Mouse (Mus musculus): Measurements from ENCODE around the gene Sphk2. TPM values are rescaled to one million over a fixed set of nuclear protein-coding genes. Genes with fewer than 3 reads are reported as not detected.

Gene Sphk2
- polyA plus RNA-seq, 1 experiment from 2014 or later = 23.9 TPM

DNA sequence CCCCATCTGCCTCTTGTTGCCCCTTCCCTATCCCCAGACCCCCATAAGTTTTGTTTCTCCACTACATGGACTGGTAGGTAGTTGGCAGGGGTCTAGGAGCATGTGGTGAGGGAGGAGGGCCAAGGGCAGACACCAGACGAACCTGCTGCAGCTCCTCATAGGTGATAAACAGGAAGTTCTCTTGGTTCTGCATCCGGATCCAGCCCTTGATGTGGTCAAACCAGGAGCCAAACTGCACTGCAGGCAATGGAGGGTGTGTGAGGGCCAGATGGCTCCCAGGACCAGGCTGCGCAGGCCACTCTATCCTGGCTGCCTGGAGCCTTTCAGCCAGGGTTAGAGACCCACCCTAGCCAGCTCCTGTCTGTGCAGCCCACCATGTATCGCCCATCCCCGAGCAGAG, 15.7 kb upstream of the Sphk2 start:
- H3K9ac ChIP-seq (ENCODE audit: low read depth, low read length) = no peak overlapping the region
- no peaks in the 10 kb centered on the region for H3K9me3 ChIP-seq (ENCODE audit: control insufficient read depth, low read length)
- WGBS = 64% methylated on average over 5 of the region's 5 CpGs
- no peak overlapping the region for H3K4me2 ChIP-seq (replicated peaks; ENCODE audit: low read depth, low read length)
- no peak overlapping the region for H3K4me3 ChIP-seq (ENCODE audit: low read length)
- H3K4me1 ChIP-seq (ENCODE audit: control insufficient read depth, insufficient read depth, low read length) = peaks cover 8% of the 10 kb centered on the region; the same call in 1 of the 2 replicates
- H3K27ac ChIP-seq (ENCODE audit: low read depth, low read length) = no peak overlapping the region
- no peaks in the 10 kb centered on the region; the same call in 1 of the 2 replicates for H3K36me3 ChIP-seq (ENCODE audit: control insufficient read depth, insufficient read depth, low read length)
- no peaks in the 10 kb centered on the region for H3K27me3 ChIP-seq (ENCODE audit: control insufficient read depth, insufficient read depth, low read length)
- no peak for ATAC-seq (ENCODE audit: low FRiP score, low TSS enrichment)

DNA sequence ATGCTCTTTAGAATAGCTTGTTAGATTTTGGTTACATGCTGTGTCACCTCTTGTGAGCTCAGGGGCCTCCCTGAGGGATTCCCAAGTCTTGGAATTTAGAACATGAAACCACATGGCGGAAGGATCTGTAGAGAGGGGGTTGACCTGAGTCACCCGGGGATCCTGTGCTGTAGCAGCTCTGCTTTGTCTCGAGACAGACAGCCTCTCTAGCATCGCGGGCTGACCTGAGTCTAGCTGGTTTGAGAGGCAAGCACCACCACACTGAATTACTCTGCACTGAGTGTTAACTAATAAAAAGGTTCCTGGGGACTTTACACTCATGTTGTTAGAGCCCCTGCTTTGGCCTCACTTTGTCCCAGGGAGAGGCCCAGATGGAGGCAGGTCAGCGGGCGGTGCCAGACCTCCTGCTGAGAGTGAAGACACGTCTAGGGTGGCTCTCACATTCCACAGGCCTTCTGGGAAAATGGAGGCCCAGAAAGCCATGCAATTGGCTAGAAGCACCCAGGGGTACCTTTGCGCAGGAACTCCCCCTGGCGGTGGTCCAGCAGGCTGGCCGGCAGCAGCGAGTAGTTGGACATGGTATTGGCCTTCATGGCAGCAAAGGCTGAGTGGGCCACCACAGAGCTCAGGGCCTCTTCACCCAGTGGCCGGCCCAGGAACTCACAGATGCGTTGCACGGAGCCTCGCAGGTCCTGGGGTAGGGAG, 13.1 kb upstream of the Sphk2 start:
- H3K36me3 ChIP-seq (ENCODE audit: control insufficient read depth, insufficient read depth, low read length) = peaks cover 18% of the 10 kb centered on the region
- H3K4me1 ChIP-seq (ENCODE audit: control insufficient read depth, insufficient read depth, low read length) = peaks cover 8% of the 10 kb centered on the region; the same call in 1 of the 2 replicates
- no peaks in the 10 kb centered on the region for H3K27me3 ChIP-seq (ENCODE audit: control insufficient read depth, insufficient read depth, low read length)
- H3K4me2 ChIP-seq (replicated peaks; ENCODE audit: low read depth, low read length) = no peak overlapping the region
- H3K9me3 ChIP-seq (ENCODE audit: control insufficient read depth, low read length) = no peaks in the 10 kb centered on the region
- no peak overlapping the region for H3K4me3 ChIP-seq (ENCODE audit: low read length)
- no peak overlapping the region for H3K9ac ChIP-seq (ENCODE audit: low read depth, low read length)
- ATAC-seq (ENCODE audit: low FRiP score, low TSS enrichment) = peak; percentile 44
- H3K27ac ChIP-seq (ENCODE audit: low read depth, low read length) = no peak overlapping the region; the same call in 1 of the 2 replicates
- WGBS = 16% methylated on average over 16 of the region's 16 CpGs

DNA sequence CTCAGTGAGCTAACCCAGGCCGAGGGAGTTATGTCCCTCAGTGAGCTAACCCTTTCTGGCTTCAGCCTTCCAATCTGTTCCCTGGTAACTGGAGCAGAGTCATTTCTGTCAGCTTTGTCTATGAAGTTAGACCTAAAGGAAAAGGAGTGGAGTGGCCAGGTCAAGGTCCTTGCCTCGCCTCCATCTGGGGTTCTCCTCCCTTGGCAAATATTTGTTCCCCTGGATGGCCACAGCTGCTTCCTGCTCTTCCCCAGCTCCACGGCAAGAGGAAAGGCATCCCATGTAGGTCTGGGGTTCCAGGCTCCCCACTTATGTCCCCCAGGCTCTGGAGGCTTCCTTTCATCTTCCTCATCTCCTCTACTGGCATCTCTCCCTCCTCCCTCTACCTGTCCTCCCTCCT, 9.8 kb upstream of the Sphk2 start:
- Histone ChIP-seq H3K27me3 (ENCODE audit: control insufficient read depth, insufficient read depth, low read length) (no peaks in the 10 kb centered on the region), H3K4me1 (ENCODE audit: control insufficient read depth, insufficient read depth, low read length) (peaks cover 8% of the 10 kb centered on the region; the same call in 1 of the 2 replicates), H3K27ac (ENCODE audit: low read depth, low read length) (no peak overlapping the region), H3K9me3 (ENCODE audit: control insufficient read depth, low read length) (no peaks in the 10 kb centered on the region), H3K9ac (ENCODE audit: low read depth, low read length) (no peak overlapping the region), H3K4me2 (replicated peaks; ENCODE audit: low read depth, low read length) (no peak overlapping the region), H3K36me3 (ENCODE audit: control insufficient read depth, insufficient read depth, low read length) (peaks cover 51% of the 10 kb centered on the region), H3K4me3 (ENCODE audit: low read length) (no peak overlapping the region)
- WGBS = 62% methylated on average over 3 of the region's 3 CpGs
- ATAC-seq (ENCODE audit: low FRiP score, low TSS enrichment) = no peak

DNA sequence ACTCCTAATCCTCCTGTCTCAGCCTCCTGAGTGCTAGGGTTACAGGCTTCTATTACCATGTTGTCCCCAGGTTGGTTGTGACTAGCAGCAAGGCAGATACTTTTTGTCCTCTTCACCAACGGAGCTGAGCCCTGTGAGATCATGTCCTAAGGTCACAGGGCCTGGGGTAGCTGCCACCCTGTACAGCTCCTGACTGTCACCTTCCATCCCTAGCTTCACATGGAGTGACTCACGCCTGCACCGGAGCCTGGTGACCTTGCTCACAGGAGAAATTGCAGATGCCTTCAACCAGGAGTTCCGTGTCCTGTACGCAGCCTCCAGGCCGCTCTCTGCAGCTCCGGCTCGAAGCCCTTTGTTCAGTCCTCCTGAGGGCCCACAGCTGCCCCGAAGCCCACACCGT, 8.6 kb upstream of the Sphk2 start:
- Histone ChIP-seq H3K9me3 (ENCODE audit: control insufficient read depth, low read length) (no peaks in the 10 kb centered on the region), H3K9ac (ENCODE audit: low read depth, low read length) (no peak overlapping the region), H3K27me3 (ENCODE audit: control insufficient read depth, insufficient read depth, low read length) (no peaks in the 10 kb centered on the region), H3K4me1 (ENCODE audit: control insufficient read depth, insufficient read depth, low read length) (peaks cover 8% of the 10 kb centered on the region; the same call in 1 of the 2 replicates), H3K27ac (ENCODE audit: low read depth, low read length) (no peak overlapping the region), H3K4me3 (ENCODE audit: low read length) (no peak overlapping the region), H3K36me3 (ENCODE audit: control insufficient read depth, insufficient read depth, low read length) (peaks cover 63% of the 10 kb centered on the region), H3K4me2 (replicated peaks; ENCODE audit: low read depth, low read length) (no peak overlapping the region)
- no peak for ATAC-seq (ENCODE audit: low FRiP score, low TSS enrichment)
- WGBS = 92% methylated on average over 10 of the region's 10 CpGs

DNA sequence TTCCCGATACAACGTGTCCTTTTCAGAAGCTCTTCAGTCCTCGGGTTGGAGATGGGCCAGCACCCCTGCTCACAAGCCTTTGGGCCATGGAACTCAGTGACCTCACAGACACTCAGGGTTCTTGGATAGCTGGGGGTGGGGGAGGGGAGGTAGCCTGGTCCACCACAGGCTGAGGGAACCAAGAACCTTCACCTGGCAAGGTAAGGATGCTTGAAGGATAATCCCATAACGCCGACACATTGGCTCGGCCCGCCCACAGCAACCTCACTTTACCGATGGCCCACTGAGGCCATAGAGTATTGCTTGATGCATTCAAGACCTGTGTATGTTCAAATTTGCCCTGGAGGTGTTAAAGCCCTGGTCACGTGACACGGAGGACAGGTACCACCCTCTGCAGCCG, 7.9 kb upstream of the Sphk2 start, which contains the start of gene Spaca4:
Gene Spaca4 (minus strand): TSS at position 101 of the 400 bp plus-strand sequence.
- Histone ChIP-seq H3K27ac (ENCODE audit: low read depth, low read length) (no peak within 1 kb of the TSS), H3K36me3 (ENCODE audit: control insufficient read depth, insufficient read depth, low read length) (peaks cover 70% of the 10 kb centered on the region), H3K4me2 (replicated peaks; ENCODE audit: low read depth, low read length) (no peak within 1 kb of the TSS), H3K4me1 (ENCODE audit: control insufficient read depth, insufficient read depth, low read length) (0 out of 2 replicates have a peak, but pooled peaks cover 2% of the 10 kb centered on the region), H3K4me3 (ENCODE audit: low read length) (no peak within 1 kb of the TSS), H3K9ac (ENCODE audit: low read depth, low read length) (no peak within 1 kb of the TSS), H3K27me3 (ENCODE audit: control insufficient read depth, insufficient read depth, low read length) (no peaks in the 10 kb centered on the region), H3K9me3 (ENCODE audit: control insufficient read depth, low read length) (no peaks in the 10 kb centered on the region)
- 93% methylated on average over 11 of the region's 11 CpGs for WGBS
- no peak for ATAC-seq (ENCODE audit: low FRiP score, low TSS enrichment)

DNA sequence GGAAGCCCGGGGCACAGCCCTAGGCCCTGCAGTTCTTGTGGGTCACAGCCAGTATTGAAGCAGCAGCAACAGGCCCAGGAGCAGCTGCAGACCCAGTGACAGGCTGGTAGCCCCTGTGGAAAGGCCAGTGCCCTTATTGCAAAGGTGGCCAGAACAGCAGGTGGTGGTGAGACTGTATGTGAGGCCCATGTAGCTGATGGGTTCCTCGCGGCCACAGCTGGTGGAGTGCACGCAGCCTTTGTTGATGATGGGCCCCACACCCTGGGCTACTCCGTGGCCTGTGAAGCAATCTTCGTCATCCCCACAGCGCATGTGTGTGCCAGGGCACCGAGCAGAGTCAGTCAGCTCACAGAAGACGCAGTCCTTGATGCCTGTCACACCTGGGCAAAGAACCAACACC, 7.3 kb upstream of the Sphk2 start:
- Histone ChIP-seq H3K27ac (ENCODE audit: low read depth, low read length) (no peak overlapping the region), H3K9ac (ENCODE audit: low read depth, low read length) (no peak overlapping the region), H3K4me1 (ENCODE audit: control insufficient read depth, insufficient read depth, low read length) (no peaks in the 10 kb centered on the region), H3K9me3 (ENCODE audit: control insufficient read depth, low read length) (no peaks in the 10 kb centered on the region), H3K36me3 (ENCODE audit: control insufficient read depth, insufficient read depth, low read length) (peaks cover 75% of the 10 kb centered on the region), H3K4me3 (ENCODE audit: low read length) (no peak overlapping the region), H3K4me2 (replicated peaks; ENCODE audit: low read depth, low read length) (no peak overlapping the region), H3K27me3 (ENCODE audit: control insufficient read depth, insufficient read depth, low read length) (no peaks in the 10 kb centered on the region)
- WGBS = 92% methylated on average over 9 of the region's 9 CpGs
- no peak for ATAC-seq (ENCODE audit: low FRiP score, low TSS enrichment)

DNA sequence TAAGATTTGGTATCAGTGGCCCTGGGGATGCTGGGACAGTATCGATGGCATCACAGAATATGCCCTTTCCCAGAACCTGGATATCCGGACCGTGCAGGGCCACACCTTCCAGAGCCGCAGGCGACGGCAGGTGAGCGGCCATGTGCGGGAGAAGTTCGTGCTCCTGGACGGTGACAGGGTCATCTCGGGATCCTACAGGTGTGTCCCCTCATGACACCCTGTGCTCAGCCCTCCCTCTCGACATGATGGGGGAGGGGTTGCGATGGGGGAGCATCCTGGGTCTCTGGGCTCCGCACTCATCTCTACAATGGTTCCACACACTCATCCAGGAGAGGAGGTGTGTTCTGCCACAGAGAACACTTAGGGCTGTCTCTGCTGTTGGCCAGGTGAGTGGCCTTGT, 6.0 kb upstream of the Sphk2 start:
- Histone ChIP-seq H3K4me3 (ENCODE audit: low read length) (no peak overlapping the region), H3K4me2 (replicated peaks; ENCODE audit: low read depth, low read length) (no peak overlapping the region), H3K36me3 (ENCODE audit: control insufficient read depth, insufficient read depth, low read length) (peaks cover 86% of the 10 kb centered on the region), H3K27ac (ENCODE audit: low read depth, low read length) (no peak overlapping the region), H3K9ac (ENCODE audit: low read depth, low read length) (no peak overlapping the region), H3K9me3 (ENCODE audit: control insufficient read depth, low read length) (no peaks in the 10 kb centered on the region), H3K27me3 (ENCODE audit: control insufficient read depth, insufficient read depth, low read length) (no peaks in the 10 kb centered on the region), H3K4me1 (ENCODE audit: control insufficient read depth, insufficient read depth, low read length) (peaks cover 12% of the 10 kb centered on the region)
- WGBS = 84% methylated on average over 14 of the region's 14 CpGs
- ATAC-seq (ENCODE audit: low FRiP score, low TSS enrichment) = no peak

DNA sequence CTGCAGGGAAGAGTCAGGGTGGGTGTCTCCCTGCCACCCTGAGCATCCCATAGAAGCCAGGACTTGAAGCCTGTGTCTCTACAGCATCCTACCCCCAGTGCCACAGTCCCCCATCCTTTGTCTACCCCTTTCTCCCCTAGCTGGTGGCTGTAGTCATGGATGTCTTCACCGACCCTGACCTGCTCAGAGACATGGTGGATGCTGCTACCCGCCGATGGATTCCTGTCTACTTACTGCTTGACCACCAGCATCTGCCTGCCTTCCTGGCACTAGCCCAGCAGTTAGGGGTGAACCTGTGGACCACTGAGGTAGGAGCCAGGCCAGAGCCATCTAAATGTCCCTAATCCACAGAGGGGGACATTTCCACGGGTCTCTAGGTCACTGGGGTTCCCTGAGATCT, 5.5 kb upstream of the Sphk2 start:
- no peak overlapping the region for H3K4me2 ChIP-seq (replicated peaks; ENCODE audit: low read depth, low read length)
- no peak overlapping the region for H3K27ac ChIP-seq (ENCODE audit: low read depth, low read length)
- H3K9ac ChIP-seq (ENCODE audit: low read depth, low read length) = no peak overlapping the region
- no peaks in the 10 kb centered on the region for H3K27me3 ChIP-seq (ENCODE audit: control insufficient read depth, insufficient read depth, low read length)
- no peak for ATAC-seq (ENCODE audit: low FRiP score, low TSS enrichment)
- H3K9me3 ChIP-seq (ENCODE audit: control insufficient read depth, low read length) = no peaks in the 10 kb centered on the region
- H3K4me1 ChIP-seq (ENCODE audit: control insufficient read depth, insufficient read depth, low read length) = peaks cover 13% of the 10 kb centered on the region
- peaks cover 86% of the 10 kb centered on the region for H3K36me3 ChIP-seq (ENCODE audit: control insufficient read depth, insufficient read depth, low read length)
- no peak overlapping the region for H3K4me3 ChIP-seq (ENCODE audit: low read length)
- WGBS = 93% methylated on average over 4 of the region's 4 CpGs

DNA sequence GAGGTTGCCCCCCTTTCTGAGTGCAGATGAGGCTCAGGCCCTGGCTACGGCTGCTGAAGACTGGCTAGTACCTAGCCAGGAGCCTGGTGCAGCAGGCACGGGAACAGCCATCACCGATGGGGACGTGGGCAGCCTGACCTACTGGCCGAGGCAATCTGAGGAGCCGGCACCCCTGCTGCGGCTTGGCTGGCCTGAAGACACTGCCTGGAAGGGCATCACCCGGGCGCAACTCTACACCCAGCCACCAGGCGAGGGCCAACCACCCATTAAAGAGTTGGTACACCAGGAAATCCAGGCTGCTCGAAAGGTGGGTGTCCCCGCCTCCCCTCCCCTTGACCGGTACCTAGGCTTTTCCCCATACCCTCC, 4.5 kb upstream of the Sphk2 start:
- 65% methylated on average over 13 of the region's 13 CpGs for WGBS
- no peaks in the 10 kb centered on the region for H3K9me3 ChIP-seq (ENCODE audit: control insufficient read depth, low read length)
- ATAC-seq (ENCODE audit: low FRiP score, low TSS enrichment) = no peak
- H3K36me3 ChIP-seq (ENCODE audit: control insufficient read depth, insufficient read depth, low read length) = peaks cover 82% of the 10 kb centered on the region
- H3K27ac ChIP-seq (ENCODE audit: low read depth, low read length) = no peak overlapping the region
- H3K4me3 ChIP-seq (ENCODE audit: low read length) = no peak overlapping the region
- no peak overlapping the region for H3K9ac ChIP-seq (ENCODE audit: low read depth, low read length)
- H3K4me2 ChIP-seq (replicated peaks; ENCODE audit: low read depth, low read length) = no peak overlapping the region
- peaks cover 13% of the 10 kb centered on the region for H3K4me1 ChIP-seq (ENCODE audit: control insufficient read depth, insufficient read depth, low read length)
- no peaks in the 10 kb centered on the region for H3K27me3 ChIP-seq (ENCODE audit: control insufficient read depth, insufficient read depth, low read length)

Measured in kidney, embryonic 14.5 days (tissue).